Mouse (Mus musculus) olfactory bulb, adult 2 months (tissue): ENCODE data around the gene Gm8300. TPM values are rescaled to one million over a fixed set of nuclear protein-coding genes. Genes with fewer than 3 reads are reported as not detected.
A peak's percentile ranks its signal among the peaks of the same experiment; 100 is the strongest.
"Not testable (repeated sequence)": the region's sequence is repeated elsewhere in the genome, so short reads cannot be mapped to it uniquely, and the experiment has no call there.

Experiments
- H3K27ac ChIP-seq: fragments of 200-500 bp; 2 replicates; pipeline ENCODE4 v1.5.1; 2012; ENCODE audit warnings: low read depth, low read length; ENCODE audit not compliant: insufficient read depth
- H3K4me1 ChIP-seq: fragments of 200-500 bp; 2 replicates; pipeline ENCODE4 v1.6.1; 2012; ENCODE audit warnings: low read length; ENCODE audit not compliant: control insufficient read depth, insufficient read depth
- H3K4me3 ChIP-seq: fragments of 200-500 bp; 2 replicates; pipeline ENCODE4 v1.5.1; 2012; ENCODE audit warnings: mild to moderate bottlenecking, low read depth, low read length, moderate library complexity; ENCODE audit not compliant: insufficient read depth
- CTCF ChIP-seq: fragments of 200-500 bp; IDR thresholded peaks from 2 replicates; pipeline ENCODE4 v1.5.1; 2012; ENCODE audit warnings: low read depth, mild to moderate bottlenecking, low read length, moderate library complexity; ENCODE audit not compliant: insufficient read depth
- POLR2A ChIP-seq: fragments of 200-500 bp; IDR thresholded peaks from 2 replicates; pipeline ENCODE4 v1.6.1; 2012; ENCODE audit warnings: mild to moderate bottlenecking, low read depth, low read length, moderate library complexity; ENCODE audit not compliant: insufficient read depth
- WGBS: fragments of 180-500 bp; shearing (Covaris S2); methylation state at CpG from one replicate; pipeline ENCODE4 v1.1.7; 2018; 5-methylcytosine and 5-hydroxymethylcytosine counted together
- polyA plus RNA-seq: library from polyadenylated mRNA; stranded (reverse); fragments of >200 nt; gene quantifications from 2 replicates; pipeline ENCODE4 v1.2.4, GENCODE M21; 2012; ENCODE audit warnings: low replicate concordance; ENCODE audit not compliant: missing spikeins, insufficient read depth, insufficient read length

Gm8300 gene
- polyA plus RNA-seq: not detected in 2 replicates

- WGBS: 90% methylated on average over 4 of the region's 4 CpGs
- H3K4me1 ChIP-seq, H3K4me3 ChIP-seq, H3K27ac ChIP-seq: not testable (repeated sequence)
Measured at GRCm38 (mm10) chr12:87514016-87514415, at the start of gene Gm8300. TSS of gene Gm8300 (plus strand) at chr12:87514316.

- 92% methylated on average over 6 of the region's 6 CpGs for WGBS
- Histone ChIP-seq H3K4me1 (no peaks in the 10 kb centered on the region), H3K27ac (no peak overlapping the region), H3K4me3 (no peak overlapping the region)
- TF ChIP-seq CTCF (no peak), POLR2A (no peak)
Measured at GRCm38 (mm10) chr12:87464678-87465297, 49.3 kb upstream of the Gm8300 start.

GRCm38 (mm10) chr12:87470263-87471136 is 43.6 kb upstream of the Gm8300 start:
- H3K27ac ChIP-seq: no peak overlapping the region
- TF ChIP-seq CTCF (no peak), POLR2A (no peak)
- peaks cover 6% of the 10 kb centered on the region; the same call in 1 of the 2 replicates for H3K4me1 ChIP-seq
- H3K4me3 ChIP-seq: no peak overlapping the region
- WGBS: 53% methylated on average over 7 of the region's 7 CpGs

- H3K4me3 ChIP-seq: peak overlapping the region; percentile 93
- under 1% methylated on average over 19 of the region's 19 CpGs for WGBS
- TF ChIP-seq POLR2A (no peak), CTCF (no peak)
- peak overlapping the region; percentile 87 for H3K27ac ChIP-seq
- peaks cover 6% of the 10 kb centered on the region; the same call in 1 of the 2 replicates for H3K4me1 ChIP-seq
Measured at GRCm38 (mm10) chr12:87471421-87471963, 42.6 kb upstream of the Gm8300 start.

- Histone ChIP-seq H3K4me3 (peak within 1 kb of the TSS; percentile 93), H3K4me1 (peaks cover 6% of the 10 kb centered on the region; the same call in 1 of the 2 replicates), H3K27ac (peak within 1 kb of the TSS; percentile 87)
- peak; percentile 61 for TF ChIP-seq POLR2A
- TF ChIP-seq CTCF: no peak
- WGBS: 2% methylated on average over 45 of the region's 45 CpGs
Measured at GRCm38 (mm10) chr12:87471964-87472786, 41.9 kb upstream of the Gm8300 start, which contains the start of gene Snw1. TSS of gene Snw1 (minus strand) at chr12:87472274.

- H3K4me3 ChIP-seq: no peak overlapping the region
- TF ChIP-seq CTCF: no peak
- no peak for TF ChIP-seq POLR2A
- H3K4me1 ChIP-seq: peaks cover 6% of the 10 kb centered on the region; the same call in 1 of the 2 replicates
- WGBS: 80% methylated on average over 3 of the region's 3 CpGs
- H3K27ac ChIP-seq: no peak overlapping the region
Measured at GRCm38 (mm10) chr12:87474756-87475155, 39.4 kb upstream of the Gm8300 start.

- not testable (repeated sequence) for H3K4me3 ChIP-seq, H3K27ac ChIP-seq, H3K4me1 ChIP-seq
- 89% methylated on average over 5 of the region's 5 CpGs for WGBS
Measured at GRCm38 (mm10) chr12:87482482-87482881, 31.6 kb upstream of the Gm8300 start.

- not testable (repeated sequence) for H3K4me1 ChIP-seq, H3K4me3 ChIP-seq, H3K27ac ChIP-seq
- 64% methylated on average over 2 of the region's 2 CpGs for WGBS
Measured at GRCm38 (mm10) chr12:87488683-87489082, 25.4 kb upstream of the Gm8300 start.

GRCm38 (mm10) chr12:87494421-87494820 is 19.7 kb upstream of the Gm8300 start, which contains the start of gene Gm5788:
TSS of gene Gm5788 (plus strand) at chr12:87494721.
- not testable (repeated sequence) for H3K27ac ChIP-seq, H3K4me3 ChIP-seq, H3K4me1 ChIP-seq
- 81% methylated on average over 3 of the region's 3 CpGs for WGBS

- H3K4me1 ChIP-seq, H3K27ac ChIP-seq, H3K4me3 ChIP-seq: not testable (repeated sequence)
- 54% methylated on average over 3 of the region's 3 CpGs for WGBS
Measured at GRCm38 (mm10) chr12:87519616-87520015, 5.5 kb downstream of the Gm8300 start.
